Mouse (Mus musculus): ENCODE data around the gene Catsperg1.
"Not testable (repeated sequence)": the region's sequence is repeated elsewhere in the genome, so short reads cannot be mapped to it uniquely, and the experiment has no call there.

- not testable (repeated sequence) for TF ChIP-seq EP300, CTCF (IDR thresholded peaks at IDR 0.05; ENCODE audit: low read depth)
These were observed 19.6 kb downstream of the Catsperg1 start for GRCm38 (mm10) chr7:29194230-29194629.

All from heart, postnatal 0 days (tissue).